Mouse (Mus musculus): ENCODE measurements around the gene Odf3b.

GRCm38 (mm10) chr15:89350447-89350846 lies 28.6 kb downstream of the Odf3b start:
- TF ChIP-seq CTCF (IDR thresholded peaks at IDR 0.05; ENCODE audit: extremely low read depth, insufficient read depth, low read length): no peak
- no peak for TF ChIP-seq POLR2A (IDR thresholded peaks at IDR 0.05; ENCODE audit: extremely low read depth, insufficient read depth, low read length)
